Mouse (Mus musculus) CD4-positive, CD25-positive, alpha-beta regulatory T cell, adult 4 months (primary cell): ENCODE data around the gene Aven. TPM values are rescaled to one million over a fixed set of nuclear protein-coding genes. Genes with fewer than 3 reads are reported as not detected.

Source experiments
- ATAC-seq: one replicate; pipeline ENCODE4 v1.8.0; 2017
- polyA plus RNA-seq, 2 experiments: library from polyadenylated mRNA; unstranded; fragments of 100-300 nt; shearing (Covaris generic); gene quantifications; one replicate each; pipeline ENCODE4 v1.2.1; 2017

Aven gene
- polyA plus RNA-seq, 2 experiments from 2014 or later: 20.9 to 23.4 TPM

GRCm38 (mm10) chr2:112490483-112491196 lies 2.1 kb upstream of the Aven start:
- ATAC-seq: no peak

GRCm38 (mm10) chr2:112491629-112492028 lies 1.1 kb upstream of the Aven start:
- ATAC-seq: no peak

GRCm38 (mm10) chr2:112492431-112492855 lies 321 bp upstream of the Aven start:
- peak; percentile 38 for ATAC-seq

- peak; percentile 13 for ATAC-seq
These were observed 936 bp downstream of the Aven start for GRCm38 (mm10) chr2:112493539-112494260.

- no peak for ATAC-seq
These were observed 5.1 kb downstream of the Aven start for GRCm38 (mm10) chr2:112497851-112498250.

- peak; percentile 95 for ATAC-seq
These were observed 8.4 kb downstream of the Aven start for GRCm38 (mm10) chr2:112501209-112501608.

GRCm38 (mm10) chr2:112503978-112504377 lies 11.2 kb downstream of the Aven start:
- no peak for ATAC-seq

- peak; percentile 7 for ATAC-seq
These were observed 14.2 kb downstream of the Aven start for GRCm38 (mm10) chr2:112506841-112507435.

GRCm38 (mm10) chr2:112507444-112507843 lies 14.7 kb downstream of the Aven start:
- ATAC-seq: peak; percentile 66

- peak; percentile 75 for ATAC-seq
These were observed 17.4 kb downstream of the Aven start for GRCm38 (mm10) chr2:112510140-112510539.

- peak; percentile 33 for ATAC-seq
These were observed 20.3 kb downstream of the Aven start for GRCm38 (mm10) chr2:112513036-112513435.

GRCm38 (mm10) chr2:112516728-112517127 lies 24.0 kb downstream of the Aven start:
- peak; percentile 4 for ATAC-seq

GRCm38 (mm10) chr2:112517218-112517617 lies 24.5 kb downstream of the Aven start:
- ATAC-seq: peak; percentile 75

- no peak for ATAC-seq
These were observed 25.8 kb downstream of the Aven start for GRCm38 (mm10) chr2:112518541-112518940.

- no peak for ATAC-seq
These were observed 28.0 kb downstream of the Aven start for GRCm38 (mm10) chr2:112520526-112521482.

- no peak for ATAC-seq
These were observed 34.2 kb downstream of the Aven start for GRCm38 (mm10) chr2:112526933-112527332.

GRCm38 (mm10) chr2:112532812-112533496 lies 40.2 kb downstream of the Aven start:
- ATAC-seq: no peak

GRCm38 (mm10) chr2:112534677-112535222 lies 42.0 kb downstream of the Aven start:
- ATAC-seq: no peak

GRCm38 (mm10) chr2:112538783-112539182 lies 46.0 kb downstream of the Aven start:
- peak; percentile 75 for ATAC-seq

GRCm38 (mm10) chr2:112541695-112542285 lies 49.0 kb downstream of the Aven start:
- no peak for ATAC-seq

GRCm38 (mm10) chr2:112556527-112556926 lies 63.8 kb downstream of the Aven start:
- peak; percentile 56 for ATAC-seq
